ENCODE assay signal across 1 mouse cellular context in the genomic region with DNA sequence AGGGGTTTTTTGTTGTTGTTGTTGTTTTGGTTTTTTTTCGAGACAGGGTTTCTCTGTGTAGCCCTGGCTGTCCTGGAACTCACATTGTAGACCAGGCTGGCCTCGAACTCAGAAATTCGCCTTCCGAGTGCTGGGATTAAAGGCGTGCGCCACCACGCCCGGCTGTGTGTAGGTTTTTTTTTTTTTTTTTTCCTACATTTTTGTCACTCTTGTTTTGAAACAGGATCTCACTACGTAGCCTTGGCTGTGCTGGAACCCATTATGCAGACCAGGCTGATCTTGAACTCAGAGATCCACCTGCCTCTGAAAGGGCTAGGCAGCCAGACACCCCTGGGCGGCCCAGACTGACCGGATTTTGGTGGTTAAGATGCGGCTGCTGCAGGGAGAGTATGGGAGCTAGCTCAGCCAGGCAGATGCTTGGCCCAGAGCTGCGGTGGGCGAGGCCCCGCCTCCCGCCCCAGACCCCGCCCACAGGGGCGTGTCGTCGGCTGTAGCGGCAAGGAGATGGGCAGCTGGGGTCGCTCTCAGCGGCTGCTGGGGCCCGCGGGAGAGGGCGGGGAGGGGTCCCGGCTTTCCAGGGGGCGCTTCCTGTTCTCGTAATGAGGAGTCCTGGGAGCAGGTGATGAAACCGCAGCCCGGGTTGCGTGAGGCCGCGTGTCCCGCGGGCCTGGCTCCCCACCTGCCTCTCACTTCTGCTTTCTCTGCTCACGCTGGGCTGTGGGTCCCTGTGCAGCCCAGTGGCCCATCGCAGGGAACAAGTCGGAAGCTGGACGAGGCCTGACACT.
TF ChIP-seq lines count a peak whose summit lies in the region.

No protein-coding gene starts in this region.

TF ChIP-seq in MEL, 35 proteins besides CTCF, POLR2A, EP300 and RAD21 (continued from another document):
- TF ChIP-seq ELF1 (IDR thresholded peaks at IDR 0.05; ENCODE audit: low read depth, low read length) (0 out of 2 replicates have a peak, but pooled peaks have one; percentile 20), TAL1 (IDR thresholded peaks at IDR 0.05; ENCODE audit: low read length) (no peak), MYB (IDR thresholded peaks at IDR 0.05; ENCODE audit: low read depth, low read length) (no peak), MXI1 (IDR thresholded peaks at IDR 0.05; ENCODE audit: low read depth, low read length) (peak; percentile 19; the same call in 1 of the 2 replicates), BHLHE40 (IDR thresholded peaks at IDR 0.05; ENCODE audit: borderline replicate concordance, low read depth, low read length) (no peak), NRF1 (IDR thresholded peaks at IDR 0.05; ENCODE audit: insufficient read depth, low read depth, low read length, poor library complexity, severe bottlenecking) (no peak), SMC3 (IDR thresholded peaks at IDR 0.05; ENCODE audit: low read depth, low read length) (no peak), TBP (IDR thresholded peaks at IDR 0.05; ENCODE audit: low read depth, low read length) (no peak), USF1 (IDR thresholded peaks at IDR 0.05; ENCODE audit: low read depth, low read length) (0 out of 2 replicates have a peak, but pooled peaks have one; percentile 29), ZMIZ1 (IDR thresholded peaks at IDR 0.05; ENCODE audit: low read depth, low read length) (no peak), SIN3A (IDR thresholded peaks at IDR 0.05; ENCODE audit: low read length) (no peak; the same call in 1 of the 2 replicates), MEF2A (IDR thresholded peaks at IDR 0.05; ENCODE audit: extremely low read depth, insufficient replicate concordance, low read depth, low read length, poor library complexity, severe bottlenecking) (no peak), ZC3H11A (IDR thresholded peaks at IDR 0.05; ENCODE audit: low read depth, low read length) (no peak), NELFE (IDR thresholded peaks at IDR 0.05; ENCODE audit: low read depth, low read length) (peak; percentile 48), UBTF (IDR thresholded peaks at IDR 0.05; ENCODE audit: borderline replicate concordance, insufficient read depth, low read depth, low read length) (no peak)
TF ChIP-seq in MEL: peak in this region for 9.
